Mouse (Mus musculus) olfactory bulb, adult 2 months (tissue): ENCODE data around the gene Nhej1. TPM values are rescaled to one million over a fixed set of nuclear protein-coding genes. Genes with fewer than 3 reads are reported as not detected.
A peak's percentile ranks its signal among the peaks of the same experiment; 100 is the strongest.

Experiments used
- H3K27ac ChIP-seq: fragments of 200-500 bp; 2 replicates; pipeline ENCODE4 v1.5.1; 2012; ENCODE audit warnings: low read depth, low read length; ENCODE audit not compliant: insufficient read depth
- H3K4me1 ChIP-seq: fragments of 200-500 bp; 2 replicates; pipeline ENCODE4 v1.6.1; 2012; ENCODE audit warnings: low read length; ENCODE audit not compliant: control insufficient read depth, insufficient read depth
- H3K4me3 ChIP-seq: fragments of 200-500 bp; 2 replicates; pipeline ENCODE4 v1.5.1; 2012; ENCODE audit warnings: mild to moderate bottlenecking, low read depth, low read length, moderate library complexity; ENCODE audit not compliant: insufficient read depth
- CTCF ChIP-seq: fragments of 200-500 bp; IDR thresholded peaks from 2 replicates; pipeline ENCODE4 v1.5.1; 2012; ENCODE audit warnings: low read depth, mild to moderate bottlenecking, low read length, moderate library complexity; ENCODE audit not compliant: insufficient read depth
- POLR2A ChIP-seq: fragments of 200-500 bp; IDR thresholded peaks from 2 replicates; pipeline ENCODE4 v1.6.1; 2012; ENCODE audit warnings: mild to moderate bottlenecking, low read depth, low read length, moderate library complexity; ENCODE audit not compliant: insufficient read depth
- WGBS: fragments of 180-500 bp; shearing (Covaris S2); methylation state at CpG from one replicate; pipeline ENCODE4 v1.1.7; 2018; 5-methylcytosine and 5-hydroxymethylcytosine counted together
- polyA plus RNA-seq: library from polyadenylated mRNA; stranded (reverse); fragments of >200 nt; gene quantifications from 2 replicates; pipeline ENCODE4 v1.2.4, GENCODE M21; 2012; ENCODE audit warnings: low replicate concordance; ENCODE audit not compliant: missing spikeins, insufficient read depth, insufficient read length

Gene Nhej1
- polyA plus RNA-seq, 1 experiment = not detected

DNA sequence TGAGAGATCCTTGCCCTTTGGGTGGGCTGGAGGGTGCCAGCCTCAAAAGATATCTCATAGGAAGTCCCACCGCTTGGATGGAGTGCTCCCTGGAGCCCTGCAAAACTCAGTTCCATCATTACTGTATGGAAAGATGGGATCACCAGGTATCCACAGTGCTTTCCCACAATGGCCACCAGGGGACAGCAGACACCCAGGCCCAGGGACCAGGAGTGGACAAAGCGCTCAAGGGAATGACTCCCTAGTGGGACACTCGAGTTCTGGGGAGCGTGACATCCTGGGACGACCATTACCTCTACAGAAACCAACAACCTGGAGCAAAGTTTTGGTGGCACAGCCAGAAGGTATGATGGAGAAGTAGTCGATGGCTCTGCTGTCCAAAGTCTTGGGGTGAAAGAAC, 198.3 kb downstream of the Nhej1 start:
- 34% methylated on average over 6 of the region's 6 CpGs for WGBS
- TF ChIP-seq CTCF (peak; percentile 64), POLR2A (no peak)
- Histone ChIP-seq H3K27ac (no peak overlapping the region), H3K4me3 (no peak overlapping the region), H3K4me1 (no peaks in the 10 kb centered on the region)

- TF ChIP-seq CTCF (no peak), POLR2A (no peak)
- no peak overlapping the region for H3K4me3 ChIP-seq
- H3K27ac ChIP-seq = no peak overlapping the region
- 71% methylated on average over 4 of the region's 4 CpGs for WGBS
- H3K4me1 ChIP-seq = no peaks in the 10 kb centered on the region
Observed at GRCm38 (mm10) chr1:74924464-74924863, 200.5 kb downstream of the Nhej1 start.

Other genes with a start within 250 kb of the Nhej1 start
- not detected in 2 replicates for gene Fev, start 239.8 kb downstream of the Nhej1 start, polyA plus RNA-seq
- gene Cryba2, start 232.1 kb downstream of the Nhej1 start, polyA plus RNA-seq = not detected in 2 replicates
- gene Cfap65, start 189.6 kb downstream of the Nhej1 start, polyA plus RNA-seq = not detected in 2 replicates
- gene Ihh, start 173.5 kb downstream of the Nhej1 start, polyA plus RNA-seq = not detected in 2 replicates
- not detected in 2 replicates for gene Slc23a3, start 8.7 kb upstream of the Nhej1 start, polyA plus RNA-seq
- gene Cnppd1, start 17.5 kb upstream of the Nhej1 start, polyA plus RNA-seq = 190 TPM in 1 of 2 replicates, not detected in the other
- gene Retreg2, start 17.6 kb upstream of the Nhej1 start, polyA plus RNA-seq = not detected in 2 replicates
- gene Zfand2b, start 43.4 kb upstream of the Nhej1 start, polyA plus RNA-seq = not detected in 2 replicates
- not detected in 2 replicates for gene Abcb6, start 55.2 kb upstream of the Nhej1 start, polyA plus RNA-seq
- gene Ankzf1, start 67.0 kb upstream of the Nhej1 start, polyA plus RNA-seq = not detected in 2 replicates
- gene Atg9a, start 67.0 kb upstream of the Nhej1 start, polyA plus RNA-seq = not detected in 2 replicates
- not detected in 2 replicates for gene Glb1l, start 85.6 kb upstream of the Nhej1 start, polyA plus RNA-seq
- not detected in 2 replicates for gene Stk16, start 85.6 kb upstream of the Nhej1 start, polyA plus RNA-seq
- not detected in 2 replicates for gene Tuba4a, start 94.7 kb upstream of the Nhej1 start, polyA plus RNA-seq
- not detected in 2 replicates for gene A630095N17Rik, start 106.9 kb upstream of the Nhej1 start, polyA plus RNA-seq
- not detected in 2 replicates for gene Dnajb2, start 111.2 kb upstream of the Nhej1 start, polyA plus RNA-seq
- gene Ptprn, start 139.3 kb upstream of the Nhej1 start, polyA plus RNA-seq = not detected in 2 replicates
- not detected in 2 replicates for gene Resp18, start 153.2 kb upstream of the Nhej1 start, polyA plus RNA-seq
- gene Dnpep, start 192.8 kb upstream of the Nhej1 start, polyA plus RNA-seq = not detected in 2 replicates
- not detected in 2 replicates for gene Des, start 235.1 kb upstream of the Nhej1 start, polyA plus RNA-seq